Mouse (Mus musculus) stomach, postnatal 0 days (tissue): Measurements from ENCODE around the gene Tsr1. TPM values are rescaled to one million over a fixed set of nuclear protein-coding genes. Genes with fewer than 3 reads are reported as not detected.
A peak's percentile ranks its signal among the peaks of the same experiment; 100 is the strongest.

Source experiments
- ATAC-seq: fragments of 200-750 bp; cut with Nextera tagmentation; 2 replicates; pipeline ENCODE4 v1.8.0; 2017; ENCODE audit not compliant: low FRiP score, low TSS enrichment
- DNase-seq: peaks from one replicate; pipeline ENCODE4 v3.0.0-alpha.2; 2016; ENCODE audit warnings: low spot score
- H3K27ac ChIP-seq: fragments of 300-500 bp; sonication (generic); replicated peaks from 2 replicates; pipeline ENCODE4 v1.5.1; 2014; ENCODE audit warnings: mild to moderate bottlenecking, control low read depth
- H3K27me3 ChIP-seq: fragments of 300-500 bp; sonication (generic); 2 replicates; pipeline ENCODE4 v1.6.1; 2014; ENCODE audit warnings: low read length; ENCODE audit not compliant: control insufficient read depth, insufficient read depth
- H3K36me3 ChIP-seq: fragments of 300-500 bp; sonication (generic); 2 replicates; pipeline ENCODE4 v1.6.1; 2014; ENCODE audit warnings: low read length, mixed read lengths; ENCODE audit not compliant: control insufficient read depth, insufficient read depth
- H3K4me1 ChIP-seq: fragments of 300-500 bp; sonication (generic); replicated peaks from 2 replicates; pipeline ENCODE4 v1.6.1; 2014; ENCODE audit warnings: antibody characterized with exemption; ENCODE audit not compliant: control insufficient read depth, insufficient read depth
- H3K4me2 ChIP-seq: fragments of 300-500 bp; sonication (generic); replicated peaks from 2 replicates; pipeline ENCODE4 v1.6.1; 2014; ENCODE audit warnings: low read depth, mild to moderate bottlenecking, control low read depth, moderate library complexity
- H3K4me3 ChIP-seq: fragments of 300-500 bp; sonication (generic); 2 replicates; pipeline ENCODE4 v1.5.1; 2014; ENCODE audit warnings: low read depth, low read length, control low read depth
- H3K9ac ChIP-seq: fragments of 300-500 bp; sonication (generic); 2 replicates; pipeline ENCODE4 v1.6.1; 2014; ENCODE audit warnings: mild to moderate bottlenecking, low read length, control low read depth, mixed read lengths
- H3K9me3 ChIP-seq: fragments of 300-500 bp; sonication (generic); 2 replicates; pipeline ENCODE4 v1.6.1; 2016; ENCODE audit warnings: low read length; ENCODE audit not compliant: control insufficient read depth
- CTCF ChIP-seq: IDR thresholded peaks from 2 replicates; pipeline ENCODE4 v1.5.1; 2016; ENCODE audit warnings: antibody characterized with exemption, low read depth, mild to moderate bottlenecking, moderate library complexity
- EP300 ChIP-seq: optimal IDR thresholded peaks from 2 replicates; pipeline ENCODE3; 2016; ENCODE audit warnings: antibody characterized with exemption
- WGBS: fragments of 180-500 bp; shearing (Covaris S2); extraction: QIAGEN DNeasy Blood & Tissue Kit; methylation state at CpG from one replicate; pipeline ENCODE4 v1.1.7; 2014; 5-methylcytosine and 5-hydroxymethylcytosine counted together
- polyA plus RNA-seq: library from polyadenylated mRNA; unstranded; fragments of >200 nt; fragmentation: Nextera tagmentation; extraction: Ambion mirVana; gene quantifications from 2 replicates; pipeline ENCODE4 v1.2.1, GENCODE M21; 2015

The Tsr1 gene
- polyA plus RNA-seq, 1 experiment from 2014 or later, result 22.5 TPM

- ATAC-seq (no peak), DNase-seq (no peak)
- Histone ChIP-seq H3K9me3 (no peaks in the 10 kb centered on the region), H3K9ac (no peak overlapping the region), H3K36me3 (no peaks in the 10 kb centered on the region), H3K4me2 (no peak overlapping the region), H3K27me3 (no peaks in the 10 kb centered on the region), H3K4me3 (no peak overlapping the region), H3K4me1 (no peaks in the 10 kb centered on the region), H3K27ac (no peak overlapping the region)
- WGBS, result 91% methylated on average over 10 of the region's 10 CpGs
- TF ChIP-seq EP300 (no peak), CTCF (no peak)
Observed at GRCm38 (mm10) chr11:74883098-74883497, 14.8 kb upstream of the Tsr1 start.

GRCm38 (mm10) chr11:74894619-74895018 lies 3.3 kb upstream of the Tsr1 start:
- no peak overlapping the region for H3K27ac ChIP-seq
- 78% methylated on average over 4 of the region's 4 CpGs for WGBS
- no peak overlapping the region for H3K4me2 ChIP-seq

GRCm38 (mm10) chr11:74895980-74896900 lies 1.6 kb upstream of the Tsr1 start:
- WGBS, result 2% methylated on average over 47 of the region's 55 CpGs
- peak overlapping the region; percentile 69 for H3K9ac ChIP-seq
- TF ChIP-seq CTCF (peak; percentile 58), EP300 (no peak)
- peak overlapping the region; percentile 89 for H3K27ac ChIP-seq
- peak; percentile 85 for DNase-seq
- H3K4me3 ChIP-seq, result peak overlapping the region; percentile 83
- peak overlapping the region; percentile 97 for H3K4me2 ChIP-seq
- H3K9me3 ChIP-seq, result no peaks in the 10 kb centered on the region
- peaks cover 2% of the 10 kb centered on the region for H3K36me3 ChIP-seq
- H3K4me1 ChIP-seq, result no peaks in the 10 kb centered on the region; the same call in 1 of the 2 replicates
- no peaks in the 10 kb centered on the region for H3K27me3 ChIP-seq
- ATAC-seq, result peak; percentile 72

More at GRCm38 (mm10) chr11:74894619-74895018, 3.3 kb upstream of the Tsr1 start:
- Histone ChIP-seq H3K36me3 (no peaks in the 10 kb centered on the region), H3K27me3 (no peaks in the 10 kb centered on the region), H3K9me3 (no peaks in the 10 kb centered on the region), H3K4me3 (no peak overlapping the region), H3K4me1 (no peaks in the 10 kb centered on the region; the same call in 1 of the 2 replicates), H3K9ac (no peak overlapping the region)
- DNase-seq (no peak), ATAC-seq (no peak)
- no peak for TF ChIP-seq CTCF
- TF ChIP-seq EP300, result no peak

GRCm38 (mm10) chr11:74896901-74897677 lies 782 bp upstream of the Tsr1 start, which contains the start of gene Sgsm2:
Gene Sgsm2, minus strand, starts transcription at chr11:74897060.
- 0% methylated on average over 60 of the region's 74 CpGs for WGBS
- H3K9me3 ChIP-seq, result no peaks in the 10 kb centered on the region
- DNase-seq, result peak; percentile 80
- peak; percentile 53 for ATAC-seq
- H3K9ac ChIP-seq, result peak within 1 kb of the TSS; percentile 69
- peaks cover 7% of the 10 kb centered on the region for H3K36me3 ChIP-seq
- peak within 1 kb of the TSS; percentile 89 for H3K27ac ChIP-seq
- H3K4me3 ChIP-seq, result peak within 1 kb of the TSS; percentile 83
- no peaks in the 10 kb centered on the region; the same call in 1 of the 2 replicates for H3K4me1 ChIP-seq
- TF ChIP-seq CTCF, result no peak
- no peaks in the 10 kb centered on the region for H3K27me3 ChIP-seq
- H3K4me2 ChIP-seq, result peak within 1 kb of the TSS; percentile 97

- Histone ChIP-seq H3K4me1 (no peaks in the 10 kb centered on the region; the same call in 1 of the 2 replicates), H3K9me3 (no peaks in the 10 kb centered on the region), H3K27me3 (no peaks in the 10 kb centered on the region), H3K9ac (peak overlapping the region; percentile 81), H3K27ac (peak overlapping the region; percentile 75), H3K4me2 (peak overlapping the region; percentile 97), H3K36me3 (peaks cover 8% of the 10 kb centered on the region), H3K4me3 (peak overlapping the region; percentile 83)
- 2% methylated on average over 7 of the region's 7 CpGs for WGBS
- no peak for DNase-seq
- TF ChIP-seq CTCF (no peak), EP300 (no peak)
- ATAC-seq, result no peak
Observed at GRCm38 (mm10) chr11:74898517-74898827, 601 bp downstream of the Tsr1 start.
